Mouse (Mus musculus): Measurements from ENCODE around the gene Slc35d2. TPM values are rescaled to one million over a fixed set of nuclear protein-coding genes. Genes with fewer than 3 reads are reported as not detected.

The Slc35d2 gene
- polyA plus RNA-seq, 1 experiment: 2.1 TPM

DNA sequence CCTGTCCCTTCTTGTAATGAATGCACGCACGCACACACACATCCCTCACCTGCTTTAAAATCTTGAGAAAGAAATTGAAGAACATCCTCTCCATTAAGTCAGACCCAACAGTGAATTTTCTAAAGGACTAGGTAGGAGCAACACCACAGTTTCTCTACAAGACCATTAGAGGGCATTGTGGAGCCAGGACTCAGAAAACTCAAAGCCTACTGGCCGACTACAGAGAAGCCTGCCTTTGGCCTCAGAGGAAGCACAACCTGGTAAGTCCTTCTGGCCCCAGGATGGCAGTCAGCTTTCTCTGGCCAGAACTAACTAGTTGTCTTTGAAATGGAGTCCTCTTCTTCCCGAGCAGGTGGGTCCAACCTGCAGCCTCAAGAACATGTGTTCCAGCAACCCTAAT, 78.3 kb downstream of the Slc35d2 start:
- Histone ChIP-seq H3K36me3 (ENCODE audit: control insufficient read depth, insufficient read depth) (no peaks in the 10 kb centered on the region), H3K4me3 (ENCODE audit: insufficient read depth, poor library complexity, severe bottlenecking) (no peak overlapping the region), H3ac (ENCODE audit: control insufficient read depth, insufficient read length, low read depth) (no peak overlapping the region), H3K79me3 (ENCODE audit: low read depth) (no peaks in the 10 kb centered on the region), H3K27me3 (ENCODE audit: control insufficient read depth, insufficient read depth, insufficient read length) (no peaks in the 10 kb centered on the region), H3K79me2 (ENCODE audit: control insufficient read depth, insufficient read depth) (no peaks in the 10 kb centered on the region)
- no peak for TF ChIP-seq USF1 (IDR thresholded peaks at IDR 0.05; ENCODE audit: low read depth)

DNA sequence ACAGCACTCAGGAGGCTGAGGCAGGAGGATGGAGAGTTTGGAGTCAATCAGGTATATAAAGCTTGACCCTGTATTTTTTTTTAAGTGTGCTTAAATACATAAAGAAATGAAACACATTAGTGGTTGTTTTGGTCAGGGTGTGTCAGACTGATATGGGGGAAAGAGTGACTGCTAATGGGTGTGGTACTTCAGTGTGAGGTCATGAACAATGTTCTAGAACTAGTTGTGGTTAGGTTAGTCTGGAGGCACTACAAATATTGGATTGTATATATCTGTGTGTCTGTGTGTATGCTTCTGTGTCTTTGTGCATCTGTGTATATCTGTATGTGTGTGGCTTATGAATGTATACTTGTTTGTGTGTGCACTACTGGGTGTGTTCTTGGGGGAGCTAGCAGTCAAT, 79.6 kb downstream of the Slc35d2 start:
- Histone ChIP-seq H3ac (ENCODE audit: control insufficient read depth, insufficient read length, low read depth) (no peak overlapping the region), H3K4me3 (ENCODE audit: insufficient read depth, poor library complexity, severe bottlenecking) (no peak overlapping the region)
- TF ChIP-seq MYOG (IDR thresholded peaks at IDR 0.05; ENCODE audit: control insufficient read depth, extremely low read depth, insufficient read length) (no peak), CTCF (IDR thresholded peaks at IDR 0.05; ENCODE audit: control insufficient read depth, insufficient read depth, insufficient read length) (no peak), USF1 (IDR thresholded peaks at IDR 0.05; ENCODE audit: low read depth) (no peak), CEBPB (IDR thresholded peaks at IDR 0.05; ENCODE audit: low read depth) (no peak), MAX (IDR thresholded peaks at IDR 0.05) (no peak), FOSL1 (IDR thresholded peaks at IDR 0.05; ENCODE audit: insufficient read depth, low read length, poor library complexity, severe bottlenecking) (no peak), MYOD1 (IDR thresholded peaks at IDR 0.05; ENCODE audit: control insufficient read depth, insufficient read length, low read depth) (no peak)

DNA sequence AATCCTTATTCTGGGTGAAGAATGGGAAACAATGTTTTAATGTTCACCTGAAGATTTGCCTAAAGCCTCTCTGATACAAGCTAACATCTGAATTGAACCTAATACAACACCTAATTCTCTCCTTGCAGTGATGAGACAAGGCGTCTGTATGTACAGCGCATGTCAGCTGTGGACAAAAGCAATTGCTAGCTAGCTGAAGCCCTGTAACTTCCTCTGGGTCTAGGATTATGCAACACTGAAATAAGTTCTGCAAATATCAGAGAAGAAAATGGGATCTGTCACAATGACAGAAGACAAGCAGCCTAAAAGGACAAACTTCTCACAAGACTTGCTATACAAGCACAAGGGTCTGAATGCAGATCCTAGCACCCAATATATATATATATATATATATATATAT, 80.7 kb downstream of the Slc35d2 start:
- H3K36me3 ChIP-seq (ENCODE audit: control insufficient read depth, insufficient read depth): no peaks in the 10 kb centered on the region
- H3K4me3 ChIP-seq (ENCODE audit: insufficient read depth, poor library complexity, severe bottlenecking): no peak overlapping the region
- no peaks in the 10 kb centered on the region for H3K79me2 ChIP-seq (ENCODE audit: control insufficient read depth, insufficient read depth)
- no peaks in the 10 kb centered on the region for H3K79me3 ChIP-seq (ENCODE audit: low read depth)
- TF ChIP-seq USF1 (IDR thresholded peaks at IDR 0.05; ENCODE audit: low read depth): no peak
- TF ChIP-seq MAX (IDR thresholded peaks at IDR 0.05): no peak
- TF ChIP-seq FOSL1 (IDR thresholded peaks at IDR 0.05; ENCODE audit: insufficient read depth, low read length, poor library complexity, severe bottlenecking): no peak
- no peak for TF ChIP-seq MYOG (IDR thresholded peaks at IDR 0.05; ENCODE audit: control insufficient read depth, extremely low read depth, insufficient read length)
- H3ac ChIP-seq (ENCODE audit: control insufficient read depth, insufficient read length, low read depth): no peak overlapping the region
- H3K27me3 ChIP-seq (ENCODE audit: control insufficient read depth, insufficient read depth, insufficient read length): no peaks in the 10 kb centered on the region

More for the DNA sequence above, 79.6 kb downstream of the Slc35d2 start:
- H3K27me3 ChIP-seq (ENCODE audit: control insufficient read depth, insufficient read depth, insufficient read length): no peaks in the 10 kb centered on the region
- H3K36me3 ChIP-seq (ENCODE audit: control insufficient read depth, insufficient read depth): no peaks in the 10 kb centered on the region
- no peaks in the 10 kb centered on the region for H3K79me2 ChIP-seq (ENCODE audit: control insufficient read depth, insufficient read depth)
- H3K79me3 ChIP-seq (ENCODE audit: low read depth): no peaks in the 10 kb centered on the region

Other genes starting within 250 kb of the Slc35d2 start
- not detected for gene Hsd17b3, start 40.1 kb downstream of the Slc35d2 start, polyA plus RNA-seq (2012; fragmentation: generic; extraction: Trizol)
- 7.1 TPM for gene Zfp367, start 23.8 kb upstream of the Slc35d2 start, polyA plus RNA-seq (2012; fragmentation: generic; extraction: Trizol)
- 19.1 TPM for gene Habp4, start 32.5 kb upstream of the Slc35d2 start, polyA plus RNA-seq (2012; fragmentation: generic; extraction: Trizol)
- 4.7 TPM for gene Cdc14b, start 145.9 kb upstream of the Slc35d2 start, polyA plus RNA-seq (2012; fragmentation: generic; extraction: Trizol)
- 8.3 TPM for gene Aaed1, start 183.3 kb upstream of the Slc35d2 start, polyA plus RNA-seq (2012; fragmentation: generic; extraction: Trizol)
- 462 TPM for gene Ctsl, start 241.5 kb upstream of the Slc35d2 start, polyA plus RNA-seq (2012; fragmentation: generic; extraction: Trizol)